Mouse (Mus musculus): Measurements from ENCODE around the gene Akap3.
A peak's percentile ranks its signal among the peaks of the same experiment; 100 is the strongest.

The Akap3 gene

GRCm38 (mm10) chr6:126852881-126853280 is at the start of gene Akap3:
Akap3 (plus strand) TSS chr6:126853098.
- DNase-seq (ENCODE audit: low spot score in 2 of 2) = no peak

GRCm38 (mm10) chr6:126806783-126807182 is 46.1 kb upstream of the Akap3 start:
- no peak for DNase-seq (ENCODE audit: low spot score in 2 of 2)

GRCm38 (mm10) chr6:126808134-126808533 is 44.8 kb upstream of the Akap3 start:
- no peak for DNase-seq (ENCODE audit: low spot score in 2 of 2)

- DNase-seq (ENCODE audit: low spot score in 2 of 2) = no peak
These were observed 44.3 kb upstream of the Akap3 start for GRCm38 (mm10) chr6:126808561-126808960.

DNA sequence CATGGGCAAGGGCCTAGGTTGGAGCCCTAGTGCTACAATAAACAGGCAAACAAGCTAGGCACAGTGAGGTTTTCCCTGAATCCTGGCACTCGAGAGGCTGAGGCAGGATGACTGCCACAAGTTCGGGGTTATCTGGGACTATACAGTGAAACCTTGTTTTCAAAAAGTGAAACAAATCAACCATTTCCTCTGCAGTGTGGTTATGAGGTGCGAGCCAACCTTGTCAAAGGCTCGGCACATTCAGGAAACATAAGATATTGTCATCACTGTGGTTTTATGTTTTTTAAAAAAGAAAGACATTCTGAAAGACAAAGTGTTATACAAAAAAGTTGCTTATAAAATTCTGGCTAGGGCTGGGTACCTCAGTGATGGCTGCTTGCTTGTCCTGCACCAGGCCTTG is 41.4 kb upstream of the Akap3 start:
- no peak for DNase-seq (ENCODE audit: low spot score in 2 of 2)

DNA sequence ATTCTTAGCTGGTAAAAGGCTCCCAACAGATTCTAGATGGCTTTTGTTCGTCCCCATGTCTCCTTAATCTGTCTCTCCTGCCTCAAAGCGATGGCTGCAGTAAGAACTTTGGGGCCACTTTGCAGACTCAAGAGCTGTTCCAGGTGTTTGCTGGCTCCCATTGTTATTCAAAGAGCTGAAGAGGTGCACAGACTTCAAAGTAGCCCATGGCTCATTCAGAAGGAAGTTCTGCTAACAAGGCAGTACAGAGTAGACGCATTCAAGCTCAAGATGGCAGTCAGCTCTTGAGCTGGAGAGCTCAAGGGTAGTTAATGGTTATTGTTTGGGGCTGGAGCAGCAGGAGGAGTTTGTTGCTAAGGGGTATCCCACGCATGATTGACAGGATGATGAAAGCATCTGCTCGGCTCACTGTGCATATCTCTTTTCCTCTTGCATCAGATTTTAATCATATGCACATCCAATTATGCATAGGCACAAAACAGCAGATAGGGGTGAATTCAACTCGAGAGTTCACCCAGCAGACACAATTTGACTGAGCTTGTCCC is 37.6 kb upstream of the Akap3 start:
- DNase-seq (ENCODE audit: low spot score in 2 of 2) = no peak

- no peak for DNase-seq (ENCODE audit: low spot score in 2 of 2)
These were observed 36.6 kb upstream of the Akap3 start for GRCm38 (mm10) chr6:126816338-126816737.

DNA sequence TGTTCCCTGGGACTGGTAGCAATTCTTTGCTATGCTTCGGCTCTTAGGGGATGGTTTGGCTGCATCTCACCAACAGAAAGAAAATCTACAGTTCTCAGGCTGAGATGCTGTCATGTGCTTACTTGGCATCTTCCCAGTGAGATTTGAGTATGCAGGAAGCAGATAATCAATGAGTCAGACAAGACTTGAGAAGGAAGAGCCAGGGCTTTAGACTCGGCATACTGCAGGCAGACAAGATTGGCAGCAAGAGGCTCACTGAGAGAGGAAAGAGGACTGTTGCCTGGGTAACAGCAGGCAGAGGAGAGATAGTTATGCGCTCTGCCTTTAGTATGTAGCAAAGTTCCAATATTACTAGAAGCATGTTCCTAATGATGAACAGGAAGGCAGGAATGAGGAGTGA is 29.8 kb upstream of the Akap3 start:
- DNase-seq (ENCODE audit: low spot score in 2 of 2) = no peak

DNA sequence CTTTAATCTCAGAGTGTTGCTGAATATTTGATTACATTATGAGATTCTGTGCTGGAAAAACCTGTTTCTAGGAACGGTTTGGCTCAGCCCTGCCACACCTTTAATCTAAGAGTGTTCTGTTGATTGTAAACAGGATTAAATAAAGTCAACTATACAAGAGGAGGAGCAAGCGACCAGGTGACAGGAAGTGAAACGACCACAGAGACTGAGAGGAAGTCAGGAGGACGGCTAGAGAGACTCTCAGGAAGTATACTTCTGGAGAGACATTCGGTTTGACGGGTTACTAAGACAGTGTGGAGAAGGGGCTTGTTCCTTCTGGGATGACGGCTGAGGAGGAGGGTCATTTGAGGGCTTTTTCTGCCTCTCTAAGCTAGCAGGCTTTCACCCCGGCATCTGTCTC is 16.3 kb upstream of the Akap3 start:
- no peak for DNase-seq (ENCODE audit: low spot score in 2 of 2)

DNA sequence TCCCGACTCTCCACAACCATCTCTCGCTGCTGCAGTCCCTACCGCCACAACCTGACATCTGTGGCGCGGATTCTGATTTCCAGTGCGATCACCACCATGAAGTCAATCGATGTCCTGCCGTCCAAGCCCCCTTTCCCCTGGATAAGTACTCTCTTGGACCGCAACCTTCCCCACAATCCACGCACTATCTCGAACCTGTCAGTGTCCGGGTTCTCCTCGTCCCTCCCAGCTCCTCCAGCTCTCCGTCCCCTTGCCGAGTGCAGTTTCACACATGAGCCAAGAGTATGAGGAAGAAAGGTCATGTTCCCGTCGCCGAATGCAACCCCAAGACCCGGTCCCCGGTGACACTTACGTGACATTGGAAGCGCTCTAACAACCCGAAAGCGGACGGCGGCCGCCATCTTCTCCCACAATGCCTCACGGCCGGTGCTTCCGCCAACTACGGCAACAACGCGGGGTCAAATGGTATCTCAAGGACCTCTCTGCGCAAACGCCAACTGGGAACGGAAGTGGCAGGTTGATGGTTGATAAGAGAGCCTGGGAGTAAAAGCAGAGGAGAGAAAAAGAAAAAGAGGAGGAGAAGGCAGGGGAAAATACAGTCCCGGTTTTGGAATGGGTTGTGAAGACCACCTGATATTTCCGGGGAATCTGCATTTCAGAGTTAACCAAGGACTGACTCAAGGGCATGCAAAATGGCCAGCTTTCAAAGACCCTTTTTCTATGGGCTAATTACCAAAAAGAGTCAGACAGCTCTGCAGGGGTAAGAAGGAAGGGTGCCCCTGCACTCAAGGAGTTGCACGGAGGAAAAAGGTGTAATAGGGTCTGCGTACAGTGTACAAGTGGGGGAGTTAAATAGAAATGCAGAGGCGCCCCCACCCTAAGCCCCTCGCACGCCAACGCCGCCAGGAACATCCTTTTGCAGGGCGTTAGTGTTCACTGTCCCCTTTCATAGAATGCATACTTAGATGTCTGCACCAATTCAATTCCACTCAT is 3.9 kb upstream of the Akap3 start, which contains the start of gene Ndufa9:
Gene Ndufa9 (minus strand): TSS at position 425 of the 993 bp plus-strand sequence.
- peak; percentile 94 to 96 for DNase-seq (ENCODE audit: low spot score in 2 of 2)

GRCm38 (mm10) chr6:126877118-126877517 is 24.2 kb downstream of the Akap3 start:
- no peak for DNase-seq (ENCODE audit: low spot score in 2 of 2)

- no peak for DNase-seq (ENCODE audit: low spot score in 2 of 2)
These were observed 54.5 kb downstream of the Akap3 start for GRCm38 (mm10) chr6:126907378-126907777.

- DNase-seq (ENCODE audit: low spot score in 2 of 2) = no peak
These were observed 55.0 kb downstream of the Akap3 start for GRCm38 (mm10) chr6:126907876-126908275.

DNA sequence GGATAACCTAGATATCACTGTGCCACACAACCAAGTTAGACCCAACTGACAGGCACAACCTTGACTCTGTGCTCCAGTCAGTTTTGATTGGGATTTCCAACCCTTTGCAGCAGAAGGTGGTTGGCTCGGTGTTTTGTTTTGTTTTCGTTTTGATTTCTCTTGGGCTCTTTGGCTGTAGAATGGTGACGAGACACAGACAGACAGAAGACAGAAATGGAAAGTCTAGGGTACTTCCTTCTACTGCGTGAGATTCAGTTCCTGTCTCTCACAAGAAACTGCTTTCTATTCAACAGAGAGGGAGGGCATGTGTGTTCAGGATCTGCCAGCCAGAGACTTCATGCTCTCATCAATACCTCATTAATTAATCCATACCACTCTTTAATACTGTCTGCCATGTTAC is 57.8 kb downstream of the Akap3 start:
- DNase-seq (ENCODE audit: low spot score in 2 of 2) = no peak

DNA sequence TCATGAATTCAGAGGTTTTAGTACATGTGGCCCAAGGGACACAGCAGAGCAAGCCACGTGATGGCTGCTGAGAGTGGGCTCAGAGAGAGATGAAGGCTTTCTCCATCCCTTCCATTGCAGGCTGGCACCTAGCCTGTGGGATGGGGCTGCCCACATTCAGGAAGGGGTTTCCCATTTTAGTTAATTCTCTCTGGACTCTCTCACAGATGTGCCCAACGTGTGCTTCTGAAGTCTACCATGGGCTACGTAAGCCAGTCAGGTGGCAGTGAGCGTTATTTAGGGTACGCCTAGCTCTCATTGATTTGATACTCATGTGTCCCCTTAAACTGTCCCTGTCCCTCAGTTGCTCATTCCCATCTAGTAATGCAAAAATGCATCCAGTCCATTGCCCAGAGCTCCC is 62.0 kb downstream of the Akap3 start:
- DNase-seq (ENCODE audit: low spot score in 2 of 2) = no peak

GRCm38 (mm10) chr6:126921111-126921881 is 68.4 kb downstream of the Akap3 start, which contains the start of gene Dyrk4:
Dyrk4 (minus strand) TSS chr6:126921839.
- DNase-seq (ENCODE audit: low spot score in 2 of 2) = peak in 1 of 2 experiments; percentile 6
